31 mouse cellular contexts compared by ENCODE assay signal in the genomic region with DNA sequence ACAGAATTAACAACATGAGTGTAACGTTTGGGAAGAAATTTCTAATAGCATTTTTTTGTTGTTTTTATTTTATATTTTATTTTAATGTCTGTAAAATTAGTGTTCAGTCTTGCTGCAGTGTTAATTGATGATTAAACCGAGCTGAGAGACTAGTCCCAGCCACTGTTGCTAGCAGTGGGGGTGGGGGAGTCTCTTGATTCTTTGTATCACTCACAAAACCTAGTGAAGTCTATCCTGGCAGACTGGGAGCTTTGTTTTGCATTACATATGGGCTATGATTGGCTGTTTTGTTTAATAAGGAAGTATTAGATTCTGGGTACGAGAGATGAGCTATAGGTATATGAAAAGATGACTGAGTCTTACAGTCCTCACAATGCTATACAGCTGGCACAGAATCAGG.
"Had no signal": no experiment of that assay in that cellular context is flagged by ENCODE, and none has a peak within 500 bp of the region (broad histone marks: within the 10 kb centered on the region; RNA-seq: fewer than 3 reads in every experiment).

No protein-coding gene starts in this region.

- H3K9ac ChIP-seq: heart, embryonic 15.5 days; hindbrain, embryonic 12.5 days; hindbrain, embryonic 13.5 days; hindbrain, embryonic 14.5 days; hindbrain, embryonic 15.5 days; intestine, embryonic 15.5 days; kidney, embryonic 15.5 days had no signal

- H3K36me3 ChIP-seq: heart, embryonic 15.5 days; hindbrain, embryonic 10.5 days; hindbrain, embryonic 12.5 days; hindbrain, embryonic 13.5 days; hindbrain, embryonic 15.5 days; intestine, embryonic 15.5 days had no signal

- H3K27ac ChIP-seq: heart, embryonic 15.5 days; hindbrain, embryonic 10.5 days; hindbrain, embryonic 12.5 days; hindbrain, embryonic 13.5 days; hindbrain, embryonic 14.5 days; hindbrain, embryonic 15.5 days; hindbrain, postnatal 0 days; intestine, embryonic 15.5 days; kidney, embryonic 15.5 days; kidney, postnatal 0 days; layer of hippocampus, adult 2 months; left cerebral cortex, adult 2 months had no signal

- H3K4me1 ChIP-seq: heart, embryonic 15.5 days; intestine, embryonic 15.5 days had no signal

- ATAC-seq: hindbrain, embryonic 16.5 days; hindbrain, postnatal 0 days; inflammation-experienced regulatory T-cells, adult 6 months; intestine, embryonic 15.5 days; intestine, embryonic 16.5 days; intestine, postnatal 0 days had no signal

- H3K4me3 ChIP-seq: heart, embryonic 15.5 days; hindbrain, embryonic 10.5 days; hindbrain, embryonic 12.5 days; hindbrain, embryonic 13.5 days; hindbrain, embryonic 15.5 days; intestine, embryonic 15.5 days; kidney, embryonic 15.5 days; layer of hippocampus, adult 2 months; left cerebral cortex, adult 2 months had no signal

- H3K4me2 ChIP-seq: heart, embryonic 15.5 days; hindbrain, embryonic 12.5 days; hindbrain, embryonic 13.5 days; hindbrain, embryonic 14.5 days; hindbrain, embryonic 15.5 days; intestine, embryonic 15.5 days; kidney, embryonic 15.5 days had no signal

- H3K27me3 ChIP-seq: heart, embryonic 15.5 days; hindbrain, embryonic 12.5 days; hindbrain, embryonic 13.5 days; hindbrain, embryonic 15.5 days; intestine, embryonic 15.5 days; kidney, embryonic 15.5 days had no signal

- DNase-seq: heart, postnatal 10 days; heart, postnatal 14 days; heart, postnatal 36 days; heart, postnatal 4 days; kidney, adult 11 months; kidney, adult 18-20 months; kidney, adult 2 months; kidney, adult 8-10 months; kidney, adult 9 months; kidney, postnatal 10 days; kidney, postnatal 14 days; kidney, postnatal 25 days; kidney, postnatal 36 days; layer of hippocampus, adult 9-11 months; layer of hippocampus, postnatal 36 days had no signal

- H3K9me3 ChIP-seq: heart, embryonic 15.5 days; hindbrain, embryonic 10.5 days; hindbrain, embryonic 12.5 days; hindbrain, embryonic 13.5 days; hindbrain, embryonic 15.5 days; intestine, embryonic 15.5 days; kidney, embryonic 15.5 days had no signal
